In the genomic region with DNA sequence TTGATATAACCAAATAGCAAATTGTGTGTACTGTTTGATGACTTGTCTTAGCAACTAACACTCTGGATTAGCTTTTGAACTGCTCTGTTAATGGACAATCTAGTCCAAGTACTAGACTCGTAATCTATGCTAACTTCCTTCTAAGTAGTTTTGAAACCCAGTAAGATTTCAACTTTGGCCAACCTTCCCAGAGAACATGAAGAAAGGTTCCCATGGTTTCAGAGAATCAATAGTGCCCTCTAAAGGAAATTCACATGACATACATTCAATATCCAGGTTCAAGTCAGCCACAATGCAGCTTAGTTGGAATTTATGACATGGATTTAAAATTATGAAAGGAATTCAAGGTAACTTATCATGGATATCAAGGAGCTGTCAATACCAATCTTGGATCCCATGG, we compare ENCODE assay signal across 10 mouse cellular contexts.
DNase-seq lines count a peak whose midpoint lies in the region; ATAC-seq and TF ChIP-seq lines count a peak whose summit lies in the region.
"Had no signal": no experiment of that assay in that cellular context is flagged by ENCODE, and none has a peak within 500 bp of the region (broad histone marks: within the 10 kb centered on the region; RNA-seq: fewer than 3 reads in every experiment).

No protein-coding gene starts in this region.

- TF ChIP-seq EP300 in heart, postnatal 0 days (IDR thresholded peaks at IDR 0.05; ENCODE audit: low read depth) = no peak

- H3K4me3 ChIP-seq in heart, postnatal 0 days (ENCODE audit: low read depth, low read length) = no peak overlapping the region
- no peak overlapping the region for H3K4me3 ChIP-seq in lung, embryonic 14.5 days (ENCODE audit: low read depth, low read length)
- H3K4me3 ChIP-seq: myocyte had no signal

- no peak overlapping the region for H3K27ac ChIP-seq in heart, postnatal 0 days (ENCODE audit: low read depth)
- no peak overlapping the region for H3K27ac ChIP-seq in lung, embryonic 14.5 days (ENCODE audit: low read depth)

- H3K4me2 ChIP-seq in heart, postnatal 0 days (ENCODE audit: low read depth, low read length) = no peak overlapping the region
- H3K4me2 ChIP-seq in lung, embryonic 14.5 days = no peak overlapping the region

- no peak for DNase-seq in heart, postnatal 0 days (ENCODE audit: low spot score)
- DNase-seq in heart, adult 8-10 months (ENCODE audit: low spot score) = no peak
- DNase-seq in lung, embryonic 14.5 days = peak; percentile 67
- no peak for DNase-seq in lung, postnatal 14 days
- DNase-seq in adipocyte (ENCODE audit: low spot score) = peak; percentile 77
- DNase-seq in splenic B cell, adult 2 months (ENCODE audit: low read depth, low spot score) = peak; percentile 17
- no peak for DNase-seq in adrenal gland, adult 18-20 months (ENCODE audit: low spot score in 2 of 2)
- DNase-seq: kidney, postnatal 14 days; lung, postnatal 36 days had no signal

- H3K36me3 ChIP-seq in heart, postnatal 0 days (replicated peaks; ENCODE audit: control insufficient read depth, insufficient read depth, low read length) = no peaks in the 10 kb centered on the region
- no peaks in the 10 kb centered on the region for H3K36me3 ChIP-seq in lung, embryonic 14.5 days (ENCODE audit: insufficient read depth)
- no peaks in the 10 kb centered on the region for H3K36me3 ChIP-seq in splenic B cell, adult 2 months (ENCODE audit: control insufficient read depth, insufficient read depth, low read length, poor library complexity, severe bottlenecking)

- peak; percentile 31 for TF ChIP-seq CTCF in heart, postnatal 0 days (IDR thresholded peaks at IDR 0.05; ENCODE audit: low read depth)
- TF ChIP-seq CTCF in lung, embryonic 14.5 days (IDR thresholded peaks at IDR 0.05; ENCODE audit: low read depth) = peak; percentile 55

- H3K4me1 ChIP-seq in heart, postnatal 0 days (ENCODE audit: control insufficient read depth, insufficient read depth) = no peaks in the 10 kb centered on the region
- no peaks in the 10 kb centered on the region for H3K4me1 ChIP-seq in lung, embryonic 14.5 days (ENCODE audit: insufficient read depth)

- no peak overlapping the region for H3K9ac ChIP-seq in heart, postnatal 0 days (replicated peaks; ENCODE audit: low read depth, low read length)
- H3K9ac ChIP-seq in lung, embryonic 14.5 days = no peak overlapping the region

- no peak for ATAC-seq in heart, postnatal 0 days (ENCODE audit: insufficient read depth, low read depth)
- ATAC-seq in lung, embryonic 14.5 days (ENCODE audit: insufficient read depth) = no peak

- WGBS in heart, postnatal 0 days = 36% methylated on average over 1 of the region's 1 CpGs
- 23% methylated on average over 1 of the region's 1 CpGs for WGBS in lung, embryonic 14.5 days

- H3K27me3 ChIP-seq in heart, postnatal 0 days (ENCODE audit: control insufficient read depth, insufficient read depth, low read length) = no peaks in the 10 kb centered on the region
- H3K27me3 ChIP-seq in lung, embryonic 14.5 days (ENCODE audit: insufficient read depth, low read length) = no peaks in the 10 kb centered on the region
- no peaks in the 10 kb centered on the region for H3K27me3 ChIP-seq in splenic B cell, adult 2 months (ENCODE audit: control insufficient read depth, insufficient read depth, low read length, poor library complexity, severe bottlenecking)

- H3K9me3 ChIP-seq in heart, postnatal 0 days (replicated peaks; ENCODE audit: control insufficient read depth, low read length) = no peaks in the 10 kb centered on the region
- no peaks in the 10 kb centered on the region for H3K9me3 ChIP-seq in lung, embryonic 14.5 days (ENCODE audit: low read depth, low read length)

Comparison
In these comparisons a context has a peak if more than half of its experiments do, and no peak if none do; other contexts are left out.
1. DNase-seq: peak in lung, embryonic 14.5 days (single experiment), adipocyte (single experiment) and splenic B cell, adult 2 months (single experiment); none in heart, postnatal 0 days (single experiment), heart, adult 8-10 months (single experiment), lung, postnatal 14 days (single experiment) and adrenal gland, adult 18-20 months (0 of 2).